ENCODE assay signal across 7 mouse cellular contexts in genomic region chr4:128715241-128716204, GRCm38 (mm10). TPM values are rescaled to one million over a fixed set of nuclear protein-coding genes. Genes with fewer than 3 reads are reported as not detected.
DNase-seq lines count a peak whose midpoint lies in the region; ATAC-seq and TF ChIP-seq lines count a peak whose summit lies in the region.

No protein-coding gene starts in this region.

- H3K27ac ChIP-seq in forebrain, postnatal 0 days (ENCODE audit: low read depth, low read length) = peak overlapping the region; percentile 90
- peak overlapping the region; percentile 90 for H3K27ac ChIP-seq in midbrain, postnatal 0 days (ENCODE audit: low read depth, low read length)

- H3K36me3 ChIP-seq in forebrain, postnatal 0 days (ENCODE audit: insufficient read depth) = peaks cover 11% of the 10 kb centered on the region; the same call in 1 of the 2 replicates
- peaks cover 2% of the 10 kb centered on the region; the same call in 1 of the 2 replicates for H3K36me3 ChIP-seq in midbrain, postnatal 0 days (ENCODE audit: insufficient read depth, low read length)

- H3K27me3 ChIP-seq in forebrain, postnatal 0 days (ENCODE audit: insufficient read depth, low read length) = no peaks in the 10 kb centered on the region
- H3K27me3 ChIP-seq in midbrain, postnatal 0 days (ENCODE audit: insufficient read depth, low read length) = no peaks in the 10 kb centered on the region

- no peak for TF ChIP-seq CTCF in forebrain, postnatal 0 days (IDR thresholded peaks at IDR 0.05; ENCODE audit: low read depth)
- TF ChIP-seq CTCF in midbrain, postnatal 0 days (IDR thresholded peaks at IDR 0.05) = no peak

- peak; percentile 79 for ATAC-seq in forebrain, postnatal 0 days
- peak; percentile 70 for ATAC-seq in midbrain, postnatal 0 days (ENCODE audit: low FRiP score)
- ATAC-seq in erythroblast, adult 5-6 weeks (replicated peaks; ENCODE audit: low FRiP score, poor library complexity, severe bottlenecking) = no peak

- DNase-seq in MN1 (ENCODE audit: low spot score) = peak; percentile 64
- peak; percentile 66 to 73 for DNase-seq in cerebellum, adult 18-20 months
- peak; percentile 86 for DNase-seq in forebrain, postnatal 0 days
- peak; percentile 83 for DNase-seq in left cerebral cortex, postnatal 4 days
- peak; percentile 81 for DNase-seq in midbrain, postnatal 0 days (ENCODE audit: low spot score)
- DNase-seq in urinary bladder, postnatal 25 days (ENCODE audit: low spot score) = no peak

- H3K4me1 ChIP-seq in forebrain, postnatal 0 days (ENCODE audit: insufficient read depth) = peaks cover 26% of the 10 kb centered on the region
- peaks cover 30% of the 10 kb centered on the region for H3K4me1 ChIP-seq in midbrain, postnatal 0 days (ENCODE audit: insufficient read depth, low read length)

- no peaks in the 10 kb centered on the region for H3K9me3 ChIP-seq in forebrain, postnatal 0 days (ENCODE audit: low read length)
- H3K9me3 ChIP-seq in midbrain, postnatal 0 days (ENCODE audit: low read length) = no peaks in the 10 kb centered on the region

- H3K4me3 ChIP-seq in forebrain, postnatal 0 days (ENCODE audit: low read depth, low read length) = no peak overlapping the region
- no peak overlapping the region for H3K4me3 ChIP-seq in midbrain, postnatal 0 days (ENCODE audit: low read depth, low read length)

- H3K9ac ChIP-seq in forebrain, postnatal 0 days = peak overlapping the region; percentile 44
- 0 out of 2 replicates have a peak overlapping the region, but pooled peaks have one; percentile 29 for H3K9ac ChIP-seq in midbrain, postnatal 0 days (replicated peaks; ENCODE audit: low read length, poor library complexity, severe bottlenecking)

- intact Hi-C loops in left cerebral cortex, postnatal 4 days (cut with DNase I) = no loop called here

- H3K4me2 ChIP-seq in forebrain, postnatal 0 days (ENCODE audit: low read depth) = peak overlapping the region; percentile 34
- H3K4me2 ChIP-seq in midbrain, postnatal 0 days (ENCODE audit: low read depth, low read length, poor library complexity, severe bottlenecking) = peak overlapping the region; percentile 21

- 3% methylated on average over 14 of the region's 14 CpGs for WGBS in forebrain, postnatal 0 days
- 8% methylated on average over 14 of the region's 14 CpGs for WGBS in midbrain, postnatal 0 days

RNA-seq across cellular contexts. Expression of gene A3galt2, which starts 39.6 kb away (rescaled TPM):
- 0.52 and 0.92 TPM in 2 replicates for total RNA-seq in forebrain, postnatal 0 days (2014; rRNA removed)
- 0.05 and 0.16 TPM in 2 replicates for polyA plus RNA-seq in forebrain, postnatal 0 days (2015; fragmentation: Nextera tagmentation; extraction: Ambion mirVana)
- 1 to 10 TPM; 1.1 to 1.3 TPM for total RNA-seq in left cerebral cortex, postnatal 4 days (2021)
- 0.19 and 0.38 TPM in 2 replicates for total RNA-seq in midbrain, postnatal 0 days (2014; rRNA removed)
- polyA plus RNA-seq in midbrain, postnatal 0 days (2015; fragmentation: Nextera tagmentation; extraction: Ambion mirVana) = 0.05 TPM in 1 of 2 replicates, not detected in the other
- total RNA-seq in erythroblast, adult 5-6 weeks (2015; ENCODE audit: low replicate concordance) = not detected in 2 replicates
- not detected in 2 replicates for total RNA-seq in erythroblast, adult 5-6 weeks (2017; ENCODE audit: low replicate concordance)
